Mouse (Mus musculus): ENCODE data around the gene Gpr156. TPM values are rescaled to one million over a fixed set of nuclear protein-coding genes. Genes with fewer than 3 reads are reported as not detected.

Gene Gpr156
- total and polyA plus RNA-seq, 2 experiments from 2014 or later = 0.10 to 0.34 TPM

DNA sequence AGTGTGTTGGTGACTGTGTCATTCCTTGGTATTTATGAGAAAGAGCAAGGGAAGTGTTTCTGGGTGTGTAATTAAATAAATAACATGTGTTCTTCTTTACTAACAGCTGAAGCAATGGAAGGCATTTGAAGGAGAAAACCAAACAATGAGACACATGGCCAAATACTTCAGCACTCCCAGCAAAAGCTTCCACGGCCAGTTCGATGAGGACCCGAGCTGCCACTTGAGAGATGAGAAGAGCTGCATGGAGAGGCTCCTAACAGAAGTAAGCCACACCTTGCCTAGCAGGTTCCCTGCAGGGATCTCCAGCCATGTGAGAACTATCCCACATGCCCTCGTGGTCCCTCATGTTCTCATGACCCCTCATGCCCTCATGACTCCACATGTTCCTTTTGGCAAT lies 81.5 kb downstream of the Gpr156 start:
- no peaks in the 10 kb centered on the region for H3K27me3 ChIP-seq (ENCODE audit: control insufficient read depth, insufficient read depth, low read length)
- TF ChIP-seq EP300 (IDR thresholded peaks at IDR 0.05; ENCODE audit: low read depth) = no peak
- no peak for TF ChIP-seq CTCF (IDR thresholded peaks at IDR 0.05; ENCODE audit: low read depth)
- no peak overlapping the region for H3K4me3 ChIP-seq (ENCODE audit: low read depth, low read length)
- no peak for DNase-seq (ENCODE audit: low spot score)
- ATAC-seq (ENCODE audit: insufficient read depth, low read depth) = no peak
- no peak overlapping the region for H3K27ac ChIP-seq (ENCODE audit: low read depth)
- no peaks in the 10 kb centered on the region for H3K9me3 ChIP-seq (replicated peaks; ENCODE audit: control insufficient read depth, low read length)
- no peak overlapping the region for H3K9ac ChIP-seq (replicated peaks; ENCODE audit: low read depth, low read length)
- no peaks in the 10 kb centered on the region for H3K4me1 ChIP-seq (ENCODE audit: control insufficient read depth, insufficient read depth)
- no peak overlapping the region for H3K4me2 ChIP-seq (ENCODE audit: low read depth, low read length)
- no peaks in the 10 kb centered on the region for H3K36me3 ChIP-seq (replicated peaks; ENCODE audit: control insufficient read depth, insufficient read depth, low read length)
- WGBS = 63% methylated on average over 4 of the region's 4 CpGs

DNA sequence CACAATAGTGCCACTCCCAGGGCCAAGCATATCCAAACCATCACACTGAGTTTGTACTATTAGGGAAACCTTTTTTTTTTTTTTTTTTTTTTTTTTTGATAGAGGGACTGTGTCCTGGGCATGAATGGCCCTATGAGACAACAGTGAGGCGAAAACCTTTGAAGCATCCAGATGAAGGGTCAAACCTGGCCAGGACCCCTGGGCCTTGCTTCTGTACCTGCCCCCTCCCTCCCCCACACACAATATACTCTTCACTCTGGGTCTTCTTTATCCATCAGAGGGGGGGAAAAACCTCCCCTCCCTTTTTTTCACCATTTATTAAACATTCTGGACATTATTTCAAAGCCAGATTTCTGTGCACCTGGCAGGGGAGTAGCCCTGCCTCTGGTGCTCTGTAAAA lies 83.5 kb downstream of the Gpr156 start:
- Histone ChIP-seq H3K9ac (replicated peaks; ENCODE audit: low read depth, low read length) (no peak overlapping the region), H3K27ac (ENCODE audit: low read depth) (no peak overlapping the region), H3K36me3 (replicated peaks; ENCODE audit: control insufficient read depth, insufficient read depth, low read length) (no peaks in the 10 kb centered on the region), H3K27me3 (ENCODE audit: control insufficient read depth, insufficient read depth, low read length) (no peaks in the 10 kb centered on the region), H3K4me2 (ENCODE audit: low read depth, low read length) (no peak overlapping the region), H3K4me1 (ENCODE audit: control insufficient read depth, insufficient read depth) (no peaks in the 10 kb centered on the region), H3K9me3 (replicated peaks; ENCODE audit: control insufficient read depth, low read length) (no peaks in the 10 kb centered on the region), H3K4me3 (ENCODE audit: low read depth, low read length) (no peak overlapping the region)
- 88% methylated on average over 1 of the region's 1 CpGs for WGBS
- ATAC-seq (ENCODE audit: insufficient read depth, low read depth) (no peak), DNase-seq (ENCODE audit: low spot score) (no peak)
- TF ChIP-seq EP300 (IDR thresholded peaks at IDR 0.05; ENCODE audit: low read depth) (no peak), CTCF (IDR thresholded peaks at IDR 0.05; ENCODE audit: low read depth) (no peak)

DNA sequence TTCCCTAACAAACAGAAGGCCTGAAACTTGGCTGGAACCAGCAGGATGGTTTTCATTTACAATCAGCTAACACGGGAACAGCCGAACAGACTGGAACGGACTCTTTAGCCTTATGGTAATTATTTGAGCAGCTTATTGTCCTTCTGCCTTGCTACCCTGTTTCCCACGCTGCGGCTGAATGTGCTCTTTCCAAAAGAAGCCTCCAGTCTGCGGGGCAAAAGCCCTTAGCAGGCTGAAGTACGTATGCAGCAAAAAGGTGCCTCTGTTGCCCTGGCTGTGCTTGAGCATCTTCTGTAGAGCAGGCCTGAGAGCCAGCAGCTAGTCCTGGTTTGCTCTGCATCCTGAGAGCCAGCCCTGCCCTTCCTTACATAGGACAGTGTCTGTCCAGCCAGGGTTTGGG lies 83.9 kb downstream of the Gpr156 start:
- Histone ChIP-seq H3K27ac (ENCODE audit: low read depth) (no peak overlapping the region), H3K4me1 (ENCODE audit: control insufficient read depth, insufficient read depth) (no peaks in the 10 kb centered on the region), H3K27me3 (ENCODE audit: control insufficient read depth, insufficient read depth, low read length) (no peaks in the 10 kb centered on the region), H3K4me2 (ENCODE audit: low read depth, low read length) (no peak overlapping the region), H3K4me3 (ENCODE audit: low read depth, low read length) (no peak overlapping the region), H3K36me3 (replicated peaks; ENCODE audit: control insufficient read depth, insufficient read depth, low read length) (no peaks in the 10 kb centered on the region), H3K9me3 (replicated peaks; ENCODE audit: control insufficient read depth, low read length) (no peaks in the 10 kb centered on the region), H3K9ac (replicated peaks; ENCODE audit: low read depth, low read length) (no peak overlapping the region)
- TF ChIP-seq CTCF (IDR thresholded peaks at IDR 0.05; ENCODE audit: low read depth) = no peak
- no peak for TF ChIP-seq EP300 (IDR thresholded peaks at IDR 0.05; ENCODE audit: low read depth)
- DNase-seq (ENCODE audit: low spot score) (no peak), ATAC-seq (ENCODE audit: insufficient read depth, low read depth) (no peak)
- 86% methylated on average over 7 of the region's 7 CpGs for WGBS

DNA sequence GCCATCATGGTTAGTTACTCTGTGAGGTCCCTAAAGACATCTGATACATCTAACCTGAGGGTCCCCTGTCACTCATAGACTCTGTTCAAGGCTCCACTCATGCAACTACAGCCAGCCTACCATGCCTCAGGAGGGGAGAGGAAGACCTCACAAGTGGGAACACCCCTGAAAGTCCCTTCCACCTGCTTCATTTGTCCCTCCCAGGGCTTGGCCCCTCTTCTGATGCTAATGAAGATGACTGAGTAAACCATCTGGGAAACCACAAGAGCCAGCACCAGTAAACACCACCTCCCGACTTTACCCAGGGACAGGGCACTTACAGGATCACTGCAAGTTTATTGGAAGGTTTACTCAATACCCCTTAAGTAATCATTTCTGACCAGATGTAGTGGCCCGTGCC lies 85.5 kb downstream of the Gpr156 start:
- no peak overlapping the region for H3K4me3 ChIP-seq (ENCODE audit: low read depth, low read length)
- H3K36me3 ChIP-seq (replicated peaks; ENCODE audit: control insufficient read depth, insufficient read depth, low read length) = no peaks in the 10 kb centered on the region
- no peaks in the 10 kb centered on the region for H3K4me1 ChIP-seq (ENCODE audit: control insufficient read depth, insufficient read depth)
- DNase-seq (ENCODE audit: low spot score) (no peak), ATAC-seq (ENCODE audit: insufficient read depth, low read depth) (no peak)
- no peak overlapping the region for H3K27ac ChIP-seq (ENCODE audit: low read depth)
- no peaks in the 10 kb centered on the region for H3K27me3 ChIP-seq (ENCODE audit: control insufficient read depth, insufficient read depth, low read length)
- H3K9ac ChIP-seq (replicated peaks; ENCODE audit: low read depth, low read length) = no peak overlapping the region
- WGBS = 60% methylated on average over 2 of the region's 2 CpGs
- TF ChIP-seq CTCF (IDR thresholded peaks at IDR 0.05; ENCODE audit: low read depth) (no peak), EP300 (IDR thresholded peaks at IDR 0.05; ENCODE audit: low read depth) (no peak)
- H3K4me2 ChIP-seq (ENCODE audit: low read depth, low read length) = no peak overlapping the region
- no peaks in the 10 kb centered on the region for H3K9me3 ChIP-seq (replicated peaks; ENCODE audit: control insufficient read depth, low read length)

DNA sequence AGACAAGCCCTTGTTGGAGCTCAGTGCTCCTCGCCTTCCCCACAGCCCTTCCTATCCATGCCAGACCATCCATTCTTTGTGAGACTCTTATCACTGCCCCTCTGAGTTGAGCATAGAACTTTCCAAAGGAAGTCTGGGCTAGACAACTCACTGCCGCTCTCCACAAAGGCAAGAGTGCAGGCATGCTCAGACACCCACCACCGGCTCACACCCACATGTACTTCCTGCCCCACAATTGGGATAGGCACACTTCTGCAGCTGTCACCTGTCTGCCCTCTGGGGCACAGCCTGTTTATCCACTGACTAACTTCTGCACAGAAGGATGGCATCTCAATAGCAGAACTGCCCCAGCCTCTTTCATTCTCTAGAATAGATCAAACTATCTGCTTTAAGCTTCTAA lies 86.2 kb downstream of the Gpr156 start:
- H3K4me2 ChIP-seq (ENCODE audit: low read depth, low read length) = no peak overlapping the region
- H3K36me3 ChIP-seq (replicated peaks; ENCODE audit: control insufficient read depth, insufficient read depth, low read length) = no peaks in the 10 kb centered on the region
- ATAC-seq (ENCODE audit: insufficient read depth, low read depth) = no peak
- H3K27ac ChIP-seq (ENCODE audit: low read depth) = no peak overlapping the region
- no peaks in the 10 kb centered on the region for H3K27me3 ChIP-seq (ENCODE audit: control insufficient read depth, insufficient read depth, low read length)
- no peaks in the 10 kb centered on the region for H3K9me3 ChIP-seq (replicated peaks; ENCODE audit: control insufficient read depth, low read length)
- no peak overlapping the region for H3K9ac ChIP-seq (replicated peaks; ENCODE audit: low read depth, low read length)
- DNase-seq (ENCODE audit: low spot score) = no peak
- 50% methylated on average over 3 of the region's 3 CpGs for WGBS
- TF ChIP-seq EP300 (IDR thresholded peaks at IDR 0.05; ENCODE audit: low read depth) (no peak), CTCF (IDR thresholded peaks at IDR 0.05; ENCODE audit: low read depth) (no peak)
- no peaks in the 10 kb centered on the region for H3K4me1 ChIP-seq (ENCODE audit: control insufficient read depth, insufficient read depth)
- no peak overlapping the region for H3K4me3 ChIP-seq (ENCODE audit: low read depth, low read length)

DNA sequence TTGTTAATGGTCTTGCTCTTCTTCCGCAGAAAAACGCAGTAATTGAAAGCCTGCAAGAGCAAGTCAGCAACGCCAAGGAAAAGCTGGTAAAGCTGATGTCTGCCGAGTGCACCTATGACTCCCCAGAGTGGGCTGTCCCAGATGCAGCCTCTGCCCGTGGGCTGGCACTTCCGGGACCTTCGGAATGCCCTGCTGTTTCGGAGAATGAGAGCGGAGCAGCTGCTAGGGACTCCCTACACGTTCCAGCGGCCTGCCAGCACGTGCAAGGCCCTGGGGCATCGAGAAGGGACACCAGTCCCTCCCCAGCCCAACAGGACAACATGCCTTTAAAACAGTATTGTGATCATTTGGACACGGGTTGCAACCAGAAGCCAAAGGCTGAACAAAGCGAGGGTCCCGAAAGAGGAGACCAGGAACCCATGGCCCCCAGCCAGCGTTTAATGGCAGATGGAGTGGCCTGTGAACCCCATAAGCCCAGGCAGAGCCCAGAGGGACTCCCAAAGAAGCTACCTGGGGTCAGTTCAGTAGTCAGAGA lies 88.3 kb downstream of the Gpr156 start:
- ATAC-seq (ENCODE audit: insufficient read depth, low read depth) = no peak
- DNase-seq (ENCODE audit: low spot score) = no peak
- H3K9ac ChIP-seq (replicated peaks; ENCODE audit: low read depth, low read length) = no peak overlapping the region
- no peaks in the 10 kb centered on the region for H3K9me3 ChIP-seq (replicated peaks; ENCODE audit: control insufficient read depth, low read length)
- 91% methylated on average over 17 of the region's 17 CpGs for WGBS
- H3K36me3 ChIP-seq (replicated peaks; ENCODE audit: control insufficient read depth, insufficient read depth, low read length) = no peaks in the 10 kb centered on the region
- H3K27ac ChIP-seq (ENCODE audit: low read depth) = no peak overlapping the region
- H3K27me3 ChIP-seq (ENCODE audit: control insufficient read depth, insufficient read depth, low read length) = no peaks in the 10 kb centered on the region
- TF ChIP-seq CTCF (IDR thresholded peaks at IDR 0.05; ENCODE audit: low read depth) (no peak), EP300 (IDR thresholded peaks at IDR 0.05; ENCODE audit: low read depth) (no peak)
- H3K4me2 ChIP-seq (ENCODE audit: low read depth, low read length) = no peak overlapping the region
- no peak overlapping the region for H3K4me3 ChIP-seq (ENCODE audit: low read depth, low read length)
- H3K4me1 ChIP-seq (ENCODE audit: control insufficient read depth, insufficient read depth) = no peaks in the 10 kb centered on the region

Data from heart, postnatal 0 days (tissue).